Mouse (Mus musculus): Measurements from ENCODE around the gene Fkbpl. TPM values are rescaled to one million over a fixed set of nuclear protein-coding genes. Genes with fewer than 3 reads are reported as not detected.

Gene Fkbpl
- polyA plus RNA-seq, 1 experiment from 2014 or later = 9.7 TPM

DNA sequence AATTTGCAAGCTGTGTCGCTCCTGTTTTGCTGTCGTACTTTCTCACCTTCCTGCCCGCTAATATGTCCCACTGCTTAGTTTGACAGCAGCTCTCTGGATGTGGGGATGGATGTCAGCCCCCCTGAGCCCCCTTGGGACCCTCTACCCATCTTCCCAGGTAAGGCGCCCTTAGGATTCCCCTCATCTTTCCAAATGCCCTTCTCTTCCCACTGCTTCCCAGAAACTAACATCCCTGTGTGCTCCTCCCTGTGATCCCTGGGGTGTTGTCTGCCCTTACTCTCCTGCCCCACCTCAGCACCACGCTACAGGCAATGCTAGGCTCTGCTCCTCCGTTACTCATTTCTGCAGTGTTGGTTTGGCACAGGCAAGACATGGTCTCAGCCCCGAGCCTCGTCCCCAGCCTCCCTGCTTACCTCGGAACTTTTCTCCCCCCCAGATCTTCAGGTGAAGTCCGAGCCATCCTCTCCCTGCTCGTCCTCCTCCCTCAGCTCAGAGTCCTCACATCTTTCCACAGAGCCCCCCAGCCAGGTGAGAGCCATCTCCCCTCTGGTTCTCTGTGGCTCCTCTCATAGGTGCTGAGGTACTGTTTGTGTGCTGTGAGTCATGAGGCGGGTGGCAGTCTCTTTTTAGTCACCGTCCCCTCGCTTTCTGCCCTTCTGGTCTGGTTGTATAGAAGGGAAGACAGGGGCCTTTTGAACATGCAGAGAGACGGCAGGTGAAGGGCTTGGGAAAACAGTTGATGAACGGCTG lies 3.8 kb downstream of the Fkbpl start:
- H3K27me3 ChIP-seq (replicated peaks; ENCODE audit: control insufficient read depth, insufficient read depth, low read length) = no peaks in the 10 kb centered on the region
- H3K9me3 ChIP-seq (ENCODE audit: control insufficient read depth, low read length) = no peaks in the 10 kb centered on the region
- peaks cover 19% of the 10 kb centered on the region for H3K4me1 ChIP-seq (replicated peaks; ENCODE audit: control insufficient read depth, insufficient read depth, low read length)
- 83% methylated on average over 16 of the region's 16 CpGs for WGBS
- peak overlapping the region; percentile 74; the same call in 1 of the 2 replicates for H3K9ac ChIP-seq (ENCODE audit: low read depth, low read length)
- ATAC-seq (replicated peaks; ENCODE audit: low FRiP score) = no peak
- H3K36me3 ChIP-seq (ENCODE audit: control insufficient read depth, insufficient read depth, low read length) = peaks cover 28% of the 10 kb centered on the region
- H3K27ac ChIP-seq (ENCODE audit: low read depth, low read length) = no peak overlapping the region
- peak overlapping the region; percentile 79 for H3K4me2 ChIP-seq
- DNase-seq (ENCODE audit: low spot score) = no peak
- peak overlapping the region; percentile 71 for H3K4me3 ChIP-seq (ENCODE audit: low read depth, low read length)

GRCm38 (mm10) chr17:34649106-34649864 lies 4.7 kb downstream of the Fkbpl start:
- no peak for DNase-seq (ENCODE audit: low spot score)
- ATAC-seq (replicated peaks; ENCODE audit: low FRiP score) = no peak
- H3K27ac ChIP-seq (ENCODE audit: low read depth, low read length) = no peak overlapping the region
- 83% methylated on average over 18 of the region's 18 CpGs for WGBS
- H3K4me3 ChIP-seq (ENCODE audit: low read depth, low read length) = no peak overlapping the region
- H3K9ac ChIP-seq (ENCODE audit: low read depth, low read length) = no peak overlapping the region
- H3K4me1 ChIP-seq (replicated peaks; ENCODE audit: control insufficient read depth, insufficient read depth, low read length) = peaks cover 19% of the 10 kb centered on the region
- no peaks in the 10 kb centered on the region for H3K27me3 ChIP-seq (replicated peaks; ENCODE audit: control insufficient read depth, insufficient read depth, low read length)
- no peak overlapping the region for H3K4me2 ChIP-seq
- peaks cover 28% of the 10 kb centered on the region for H3K36me3 ChIP-seq (ENCODE audit: control insufficient read depth, insufficient read depth, low read length)
- H3K9me3 ChIP-seq (ENCODE audit: control insufficient read depth, low read length) = no peaks in the 10 kb centered on the region

- H3K27me3 ChIP-seq (replicated peaks; ENCODE audit: control insufficient read depth, insufficient read depth, low read length) = no peaks in the 10 kb centered on the region
- H3K4me3 ChIP-seq (ENCODE audit: low read depth, low read length) = no peak overlapping the region
- H3K9ac ChIP-seq (ENCODE audit: low read depth, low read length) = no peak overlapping the region
- H3K9me3 ChIP-seq (ENCODE audit: control insufficient read depth, low read length) = no peaks in the 10 kb centered on the region
- H3K36me3 ChIP-seq (ENCODE audit: control insufficient read depth, insufficient read depth, low read length) = peaks cover 28% of the 10 kb centered on the region
- no peak for ATAC-seq (replicated peaks; ENCODE audit: low FRiP score)
- H3K27ac ChIP-seq (ENCODE audit: low read depth, low read length) = no peak overlapping the region
- H3K4me1 ChIP-seq (replicated peaks; ENCODE audit: control insufficient read depth, insufficient read depth, low read length) = peaks cover 16% of the 10 kb centered on the region
- WGBS = 93% methylated on average over 14 of the region's 14 CpGs
- no peak for DNase-seq (ENCODE audit: low spot score)
- no peak overlapping the region for H3K4me2 ChIP-seq
Observed at GRCm38 (mm10) chr17:34650781-34651180, 6.2 kb downstream of the Fkbpl start.

DNA sequence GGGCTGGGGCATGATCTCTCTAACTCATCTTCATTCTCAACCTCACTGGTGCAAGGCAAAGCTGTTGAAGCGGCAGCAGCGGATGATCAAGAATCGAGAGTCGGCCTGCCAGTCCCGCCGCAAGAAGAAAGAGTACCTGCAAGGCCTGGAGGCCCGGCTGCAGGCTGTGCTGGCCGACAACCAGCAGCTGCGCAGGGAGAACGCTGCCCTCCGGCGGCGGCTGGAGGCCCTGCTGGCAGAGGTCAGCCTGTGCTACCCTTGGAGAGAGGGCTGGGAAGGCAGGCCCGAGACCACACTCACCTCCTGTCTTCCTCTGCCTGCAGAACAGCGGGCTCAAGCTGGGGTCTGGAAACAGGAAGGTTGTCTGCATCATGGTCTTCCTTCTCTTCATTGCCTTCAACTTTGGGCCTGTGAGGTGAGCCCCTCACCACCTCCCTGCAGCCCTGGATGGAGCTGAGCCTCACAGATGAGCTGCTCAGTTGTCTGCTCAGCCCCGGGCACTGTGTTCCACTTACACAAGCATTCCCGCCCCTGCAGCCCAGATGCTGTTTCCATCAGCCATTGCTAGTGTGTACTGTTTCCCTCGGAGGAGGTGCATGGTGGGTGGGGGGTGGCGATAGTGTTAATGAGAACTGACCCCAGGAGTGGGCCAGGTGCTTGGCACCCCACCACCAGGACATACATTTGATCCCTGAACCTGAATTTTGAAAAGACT lies 7.1 kb downstream of the Fkbpl start:
- 56% methylated on average over 19 of the region's 19 CpGs for WGBS
- Histone ChIP-seq H3K4me1 (replicated peaks; ENCODE audit: control insufficient read depth, insufficient read depth, low read length) (peaks cover 9% of the 10 kb centered on the region), H3K27ac (ENCODE audit: low read depth, low read length) (no peak overlapping the region), H3K9me3 (ENCODE audit: control insufficient read depth, low read length) (no peaks in the 10 kb centered on the region), H3K4me3 (ENCODE audit: low read depth, low read length) (no peak overlapping the region), H3K9ac (ENCODE audit: low read depth, low read length) (no peak overlapping the region), H3K36me3 (ENCODE audit: control insufficient read depth, insufficient read depth, low read length) (peaks cover 26% of the 10 kb centered on the region), H3K27me3 (replicated peaks; ENCODE audit: control insufficient read depth, insufficient read depth, low read length) (no peaks in the 10 kb centered on the region), H3K4me2 (no peak overlapping the region)
- ATAC-seq (replicated peaks; ENCODE audit: low FRiP score) = no peak
- no peak for DNase-seq (ENCODE audit: low spot score)

DNA sequence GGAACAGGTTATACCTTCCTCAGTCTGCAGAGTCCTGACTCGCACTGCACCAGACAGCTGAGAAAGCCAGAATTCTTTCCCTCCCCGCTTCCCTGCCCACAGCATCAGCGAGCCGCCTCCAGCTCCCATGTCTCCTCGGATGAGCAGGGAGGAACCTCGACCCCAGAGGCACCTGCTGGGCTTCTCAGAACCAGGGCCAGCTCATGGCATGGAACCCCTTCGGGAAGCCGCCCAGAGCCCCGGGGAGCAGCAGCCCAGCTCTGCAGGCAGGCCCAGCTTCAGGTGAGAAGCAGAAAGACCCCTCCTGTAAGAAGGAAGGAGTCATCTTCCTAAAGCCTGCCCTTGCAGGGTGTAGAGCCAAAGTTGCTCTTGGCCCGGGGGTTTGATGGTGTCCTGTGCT lies 8.0 kb downstream of the Fkbpl start:
- Histone ChIP-seq H3K27ac (ENCODE audit: low read depth, low read length) (no peak overlapping the region), H3K9ac (ENCODE audit: low read depth, low read length) (no peak overlapping the region), H3K4me2 (no peak overlapping the region), H3K36me3 (ENCODE audit: control insufficient read depth, insufficient read depth, low read length) (peaks cover 26% of the 10 kb centered on the region), H3K4me1 (replicated peaks; ENCODE audit: control insufficient read depth, insufficient read depth, low read length) (peaks cover 9% of the 10 kb centered on the region), H3K4me3 (ENCODE audit: low read depth, low read length) (no peak overlapping the region), H3K27me3 (replicated peaks; ENCODE audit: control insufficient read depth, insufficient read depth, low read length) (no peaks in the 10 kb centered on the region; the same call in 1 of the 2 replicates), H3K9me3 (ENCODE audit: control insufficient read depth, low read length) (no peaks in the 10 kb centered on the region)
- DNase-seq (ENCODE audit: low spot score) = no peak
- WGBS = 94% methylated on average over 10 of the region's 10 CpGs
- no peak for ATAC-seq (replicated peaks; ENCODE audit: low FRiP score)

DNA sequence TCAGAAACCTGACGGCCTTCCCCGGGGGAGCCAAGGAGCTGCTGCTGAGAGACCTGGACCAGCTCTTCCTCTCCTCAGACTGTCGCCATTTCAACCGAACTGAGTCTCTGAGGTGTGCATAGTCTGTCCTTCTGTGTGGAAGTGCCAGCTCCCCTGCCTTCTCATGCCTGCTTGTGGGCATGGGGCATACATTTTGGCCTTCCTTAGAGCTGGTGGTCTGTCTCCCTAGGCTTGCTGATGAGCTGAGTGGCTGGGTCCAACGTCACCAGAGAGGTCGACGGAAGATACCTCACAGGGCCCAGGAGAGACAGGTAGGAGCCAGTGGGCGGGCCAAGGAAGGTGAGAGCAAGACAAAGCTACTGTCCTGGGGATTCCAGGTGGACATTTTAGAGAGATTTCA lies 8.4 kb downstream of the Fkbpl start:
- Histone ChIP-seq H3K4me1 (replicated peaks; ENCODE audit: control insufficient read depth, insufficient read depth, low read length) (peaks cover 6% of the 10 kb centered on the region), H3K9ac (ENCODE audit: low read depth, low read length) (no peak overlapping the region), H3K4me2 (no peak overlapping the region), H3K27ac (ENCODE audit: low read depth, low read length) (no peak overlapping the region), H3K9me3 (ENCODE audit: control insufficient read depth, low read length) (no peaks in the 10 kb centered on the region), H3K27me3 (replicated peaks; ENCODE audit: control insufficient read depth, insufficient read depth, low read length) (no peaks in the 10 kb centered on the region; the same call in 1 of the 2 replicates), H3K4me3 (ENCODE audit: low read depth, low read length) (no peak overlapping the region), H3K36me3 (ENCODE audit: control insufficient read depth, insufficient read depth, low read length) (peaks cover 26% of the 10 kb centered on the region)
- WGBS = 88% methylated on average over 8 of the region's 8 CpGs
- no peak for DNase-seq (ENCODE audit: low spot score)
- no peak for ATAC-seq (replicated peaks; ENCODE audit: low FRiP score)

DNA sequence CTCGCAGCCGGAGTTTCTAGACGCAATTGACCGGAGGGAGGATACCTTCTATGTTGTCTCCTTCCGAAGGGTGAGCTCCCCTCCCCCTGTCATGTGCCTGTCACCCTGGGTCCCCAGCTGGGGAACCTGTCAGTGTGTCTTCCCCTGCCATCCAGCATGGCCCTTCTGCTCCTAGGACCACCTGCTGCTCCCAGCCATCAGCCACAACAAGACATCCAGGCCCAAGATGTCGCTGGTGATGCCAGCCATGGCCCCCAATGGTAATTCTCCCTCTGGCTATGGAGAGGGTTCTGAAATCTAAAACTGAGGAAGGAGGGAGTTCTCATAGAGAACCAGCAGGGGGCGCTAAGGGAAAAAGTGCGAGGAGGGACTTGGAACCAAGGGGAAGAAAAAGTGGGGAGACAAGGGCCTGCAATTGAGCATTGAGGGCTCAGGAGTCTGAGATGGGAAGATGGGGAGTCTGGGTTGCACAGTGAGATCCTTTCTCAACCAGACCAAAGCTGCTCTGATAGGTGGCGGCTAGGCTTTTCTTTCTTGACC lies 9.3 kb downstream of the Fkbpl start:
- peaks cover under 1% of the 10 kb centered on the region for H3K27me3 ChIP-seq (replicated peaks; ENCODE audit: control insufficient read depth, insufficient read depth, low read length)
- DNase-seq (ENCODE audit: low spot score) = no peak
- WGBS = 65% methylated on average over 9 of the region's 9 CpGs

DNA sequence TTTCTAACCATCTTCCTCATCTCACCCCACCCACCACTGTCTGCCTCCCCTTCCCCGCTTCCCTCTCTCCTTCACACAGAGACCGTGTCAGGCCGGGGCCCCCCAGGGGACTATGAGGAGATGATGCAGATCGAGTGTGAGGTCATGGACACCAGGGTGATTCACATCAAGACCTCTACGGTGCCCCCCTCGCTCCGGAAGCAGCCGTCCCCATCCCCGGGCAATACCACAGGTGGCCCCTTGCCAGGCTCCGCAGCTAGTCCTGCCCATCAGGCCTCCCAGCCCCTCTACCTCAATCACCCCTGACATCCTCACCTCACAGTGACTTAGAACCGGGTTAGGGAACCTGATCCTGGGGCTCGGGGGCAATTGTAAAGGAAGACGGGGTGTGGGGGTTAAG lies 9.8 kb downstream of the Fkbpl start:
- ATAC-seq (replicated peaks; ENCODE audit: low FRiP score) (no peak), DNase-seq (ENCODE audit: low spot score) (no peak)
- Histone ChIP-seq H3K36me3 (ENCODE audit: control insufficient read depth, insufficient read depth, low read length) (peaks cover 22% of the 10 kb centered on the region), H3K4me1 (replicated peaks; ENCODE audit: control insufficient read depth, insufficient read depth, low read length) (peaks cover 3% of the 10 kb centered on the region), H3K27me3 (replicated peaks; ENCODE audit: control insufficient read depth, insufficient read depth, low read length) (peaks cover 6% of the 10 kb centered on the region), H3K4me3 (ENCODE audit: low read depth, low read length) (no peak overlapping the region), H3K9ac (ENCODE audit: low read depth, low read length) (no peak overlapping the region), H3K27ac (ENCODE audit: low read depth, low read length) (no peak overlapping the region), H3K9me3 (ENCODE audit: control insufficient read depth, low read length) (no peaks in the 10 kb centered on the region), H3K4me2 (no peak overlapping the region)
- whole genome bisulfite sequencing = 94% methylated on average over 13 of the region's 13 CpGs

More for the DNA sequence above, 9.3 kb downstream of the Fkbpl start:
- Histone ChIP-seq H3K4me3 (ENCODE audit: low read depth, low read length) (no peak overlapping the region), H3K27ac (ENCODE audit: low read depth, low read length) (no peak overlapping the region), H3K36me3 (ENCODE audit: control insufficient read depth, insufficient read depth, low read length) (peaks cover 26% of the 10 kb centered on the region), H3K9me3 (ENCODE audit: control insufficient read depth, low read length) (no peaks in the 10 kb centered on the region), H3K9ac (ENCODE audit: low read depth, low read length) (no peak overlapping the region), H3K4me2 (no peak overlapping the region), H3K4me1 (replicated peaks; ENCODE audit: control insufficient read depth, insufficient read depth, low read length) (peaks cover 3% of the 10 kb centered on the region)
- no peak for ATAC-seq (replicated peaks; ENCODE audit: low FRiP score)
